ENCODE assay signal across 14 mouse cellular contexts in the genomic region with DNA sequence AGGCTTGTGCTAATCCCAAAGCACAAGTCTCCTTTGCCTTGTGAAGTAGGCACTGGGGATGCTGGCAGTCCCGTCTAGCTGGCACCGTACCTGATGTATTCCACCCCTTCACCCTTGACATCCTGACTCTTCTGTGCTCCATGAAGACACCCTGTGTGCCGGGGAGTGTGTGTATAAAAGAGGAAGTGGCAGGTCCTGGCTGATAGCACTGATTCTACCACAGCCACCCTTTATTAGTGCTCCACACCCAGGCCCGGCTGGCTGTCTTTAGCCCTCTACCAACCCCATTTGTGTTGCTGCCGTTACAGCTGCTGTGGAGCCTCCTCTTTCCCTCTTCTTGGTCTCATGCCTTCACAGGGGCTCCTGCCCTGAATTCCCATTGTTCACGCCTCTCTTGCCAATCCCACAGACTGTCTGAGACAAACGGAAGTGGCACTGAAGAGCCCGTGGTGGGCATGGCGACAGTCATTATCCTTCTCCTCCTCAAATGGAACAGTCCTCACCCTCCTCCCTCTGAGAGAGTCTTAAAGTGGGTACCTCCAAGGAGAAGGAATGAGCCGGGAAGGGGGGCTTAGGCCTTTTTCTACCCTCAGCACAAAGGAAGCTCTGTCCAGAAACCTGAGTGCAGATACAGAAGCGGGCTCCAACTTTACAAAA. TPM values are rescaled to one million over a fixed set of nuclear protein-coding genes. Genes with fewer than 3 reads are reported as not detected.
DNase-seq lines count a peak whose midpoint lies in the region; ATAC-seq lines count a peak whose summit lies in the region.
"Had no signal": no experiment of that assay in that cellular context is flagged by ENCODE, and none has a peak within 500 bp of the region (broad histone marks: within the 10 kb centered on the region; RNA-seq: fewer than 3 reads in every experiment).

No protein-coding gene starts in this region.

- no peaks in the 10 kb centered on the region for H3K9me3 ChIP-seq in hindbrain, embryonic 13.5 days
- H3K9me3 ChIP-seq in hindbrain, embryonic 10.5 days = no peaks in the 10 kb centered on the region
- H3K9me3 ChIP-seq in hindbrain, embryonic 16.5 days (ENCODE audit: control insufficient read depth, low read length) = no peaks in the 10 kb centered on the region
- H3K9me3 ChIP-seq in midbrain, embryonic 15.5 days = no peaks in the 10 kb centered on the region
- H3K9me3 ChIP-seq: limb, embryonic 15.5 days had no signal

- peaks cover 8% of the 10 kb centered on the region; the same call in 1 of the 2 replicates for H3K4me1 ChIP-seq in hindbrain, embryonic 13.5 days (replicated peaks)
- H3K4me1 ChIP-seq in hindbrain, embryonic 10.5 days (replicated peaks) = peaks cover 1% of the 10 kb centered on the region; the same call in 1 of the 2 replicates
- no peaks in the 10 kb centered on the region for H3K4me1 ChIP-seq in hindbrain, embryonic 16.5 days (ENCODE audit: control insufficient read depth, insufficient read depth, low read depth, low read length)
- H3K4me1 ChIP-seq in midbrain, embryonic 15.5 days = no peaks in the 10 kb centered on the region
- H3K4me1 ChIP-seq: limb, embryonic 15.5 days had no signal

- no peaks in the 10 kb centered on the region for H3K27me3 ChIP-seq in hindbrain, embryonic 13.5 days
- H3K27me3 ChIP-seq in hindbrain, embryonic 10.5 days (ENCODE audit: insufficient read depth, poor library complexity, severe bottlenecking) = no peaks in the 10 kb centered on the region
- H3K27me3 ChIP-seq in hindbrain, embryonic 16.5 days (replicated peaks; ENCODE audit: control insufficient read depth, insufficient read depth, low read length) = no peaks in the 10 kb centered on the region
- H3K27me3 ChIP-seq in midbrain, embryonic 15.5 days (replicated peaks) = no peaks in the 10 kb centered on the region
- H3K27me3 ChIP-seq: limb, embryonic 15.5 days had no signal

- H3K9ac ChIP-seq in hindbrain, embryonic 13.5 days = no peak overlapping the region
- no peak overlapping the region for H3K9ac ChIP-seq in hindbrain, embryonic 16.5 days (ENCODE audit: low read depth, low read length)
- H3K9ac ChIP-seq in midbrain, embryonic 15.5 days = no peak overlapping the region; the same call in 1 of the 2 replicates
- H3K9ac ChIP-seq: limb, embryonic 15.5 days had no signal

- ATAC-seq in hindbrain, embryonic 13.5 days (ENCODE audit: low FRiP score) = peak; percentile 67
- peak; percentile 58 for ATAC-seq in hindbrain, embryonic 16.5 days
- no peak for ATAC-seq in midbrain, embryonic 15.5 days (replicated peaks)

- WGBS in hindbrain, embryonic 13.5 days = 71% methylated on average over 11 of the region's 11 CpGs
- WGBS in hindbrain, embryonic 10.5 days = 79% methylated on average over 11 of the region's 11 CpGs
- WGBS in hindbrain, embryonic 16.5 days = 70% methylated on average over 11 of the region's 11 CpGs
- 72% methylated on average over 11 of the region's 11 CpGs for WGBS in midbrain, embryonic 15.5 days

- DNase-seq in hindbrain, embryonic 10.5 days (ENCODE audit: low spot score) = no peak
- peak; percentile 77 for DNase-seq in MEL-GATA-1-ER (ENCODE audit: extremely low read depth, low read depth)
- DNase-seq in kidney, postnatal 10 days = no peak
- DNase-seq in left cerebral cortex, adult 11 months (ENCODE audit: low spot score) = no peak
- DNase-seq in thymus, adult 18-20 months = no peak
- DNase-seq: cerebellum, adult 18-20 months; kidney, adult 8-10 months; lung, adult 2 months; right cerebral cortex, postnatal 14 days had no signal

- H3K36me3 ChIP-seq in hindbrain, embryonic 13.5 days = peaks cover 53% of the 10 kb centered on the region
- H3K36me3 ChIP-seq in hindbrain, embryonic 10.5 days = peaks cover 66% of the 10 kb centered on the region
- H3K36me3 ChIP-seq in hindbrain, embryonic 16.5 days (ENCODE audit: control insufficient read depth, insufficient read depth, low read length) = peaks cover 12% of the 10 kb centered on the region
- peaks cover 22% of the 10 kb centered on the region; the same call in 1 of the 2 replicates for H3K36me3 ChIP-seq in midbrain, embryonic 15.5 days (replicated peaks)

- H3K27ac ChIP-seq in hindbrain, embryonic 13.5 days = peak overlapping the region; percentile 70
- no peak overlapping the region for H3K27ac ChIP-seq in hindbrain, embryonic 10.5 days
- no peak overlapping the region; the same call in 1 of the 2 replicates for H3K27ac ChIP-seq in hindbrain, embryonic 16.5 days (ENCODE audit: low read depth, low read length)
- 0 out of 2 replicates have a peak overlapping the region, but pooled peaks have one; percentile 12 for H3K27ac ChIP-seq in midbrain, embryonic 15.5 days
- H3K27ac ChIP-seq: left cerebral cortex, adult 2 months; limb, embryonic 15.5 days had no signal

- H3K4me2 ChIP-seq in hindbrain, embryonic 13.5 days = no peak overlapping the region
- H3K4me2 ChIP-seq in hindbrain, embryonic 16.5 days (ENCODE audit: low read length) = no peak overlapping the region
- no peak overlapping the region for H3K4me2 ChIP-seq in midbrain, embryonic 15.5 days
- H3K4me2 ChIP-seq: limb, embryonic 15.5 days had no signal

- H3K4me3 ChIP-seq in hindbrain, embryonic 13.5 days = no peak overlapping the region
- H3K4me3 ChIP-seq in hindbrain, embryonic 10.5 days = no peak overlapping the region
- H3K4me3 ChIP-seq in hindbrain, embryonic 16.5 days (ENCODE audit: low read length) = no peak overlapping the region
- H3K4me3 ChIP-seq in midbrain, embryonic 15.5 days = no peak overlapping the region
- H3K4me3 ChIP-seq: left cerebral cortex, adult 2 months; limb, embryonic 15.5 days had no signal

RNA-seq across cellular contexts. Expression of gene Psmb11, which starts 9.5 kb away (rescaled TPM):
- polyA plus RNA-seq in hindbrain, embryonic 13.5 days (2015; fragmentation: Nextera tagmentation; extraction: Ambion mirVana) = not detected in 2 replicates
- 0.04 and 0.16 TPM in 2 replicates for polyA plus RNA-seq in hindbrain, embryonic 10.5 days (2016; fragmentation: Nextera tagmentation; extraction: Ambion mirVana)
- 0.16 and 0.37 TPM in 2 replicates for polyA plus RNA-seq in hindbrain, embryonic 16.5 days (2015; fragmentation: Nextera tagmentation; extraction: Ambion mirVana)
- not detected in 2 replicates for polyA plus RNA-seq in midbrain, embryonic 15.5 days (2015; fragmentation: Nextera tagmentation; extraction: Ambion mirVana)
- polyA plus RNA-seq: limb, embryonic 15.5 days; lung, adult 2 months had no signal

RNA-seq across cellular contexts. Expression of gene Gm17606, which starts 10.0 kb away (rescaled TPM):
- not detected in 2 replicates for polyA plus RNA-seq in hindbrain, embryonic 13.5 days (2015; fragmentation: Nextera tagmentation; extraction: Ambion mirVana)
- polyA plus RNA-seq in hindbrain, embryonic 10.5 days (2016; fragmentation: Nextera tagmentation; extraction: Ambion mirVana) = not detected in 2 replicates
- polyA plus RNA-seq in hindbrain, embryonic 16.5 days (2015; fragmentation: Nextera tagmentation; extraction: Ambion mirVana) = not detected in 2 replicates
- not detected in 2 replicates for polyA plus RNA-seq in midbrain, embryonic 15.5 days (2015; fragmentation: Nextera tagmentation; extraction: Ambion mirVana)
- polyA plus RNA-seq: lung, adult 2 months had no signal

RNA-seq across cellular contexts. Expression of gene Cdh24, which starts 10.5 kb away (rescaled TPM):
- polyA plus RNA-seq in hindbrain, embryonic 13.5 days (2015; fragmentation: Nextera tagmentation; extraction: Ambion mirVana) = 8.6 and 9.4 TPM in 2 replicates
- polyA plus RNA-seq in hindbrain, embryonic 10.5 days (2016; fragmentation: Nextera tagmentation; extraction: Ambion mirVana) = 4.5 and 7.1 TPM in 2 replicates
- polyA plus RNA-seq in hindbrain, embryonic 16.5 days (2015; fragmentation: Nextera tagmentation; extraction: Ambion mirVana) = 9.5 and 10.3 TPM in 2 replicates
- 14.1 and 15.5 TPM in 2 replicates for polyA plus RNA-seq in midbrain, embryonic 15.5 days (2015; fragmentation: Nextera tagmentation; extraction: Ambion mirVana)

RNA-seq across cellular contexts. Expression of gene Psmb5, which starts 12.9 kb away (rescaled TPM):
- 439 and 447 TPM in 2 replicates for polyA plus RNA-seq in hindbrain, embryonic 13.5 days (2015; fragmentation: Nextera tagmentation; extraction: Ambion mirVana)
- 500 and 517 TPM in 2 replicates for polyA plus RNA-seq in hindbrain, embryonic 10.5 days (2016; fragmentation: Nextera tagmentation; extraction: Ambion mirVana)
- polyA plus RNA-seq in hindbrain, embryonic 16.5 days (2015; fragmentation: Nextera tagmentation; extraction: Ambion mirVana) = 445 and 467 TPM in 2 replicates
- 445 and 463 TPM in 2 replicates for polyA plus RNA-seq in midbrain, embryonic 15.5 days (2015; fragmentation: Nextera tagmentation; extraction: Ambion mirVana)

RNA-seq across cellular contexts. Expression of gene 4931414P19Rik, which starts 24.9 kb away (rescaled TPM):
- polyA plus RNA-seq in hindbrain, embryonic 13.5 days (2015; fragmentation: Nextera tagmentation; extraction: Ambion mirVana) = 6.8 and 7.6 TPM in 2 replicates
- polyA plus RNA-seq in hindbrain, embryonic 10.5 days (2016; fragmentation: Nextera tagmentation; extraction: Ambion mirVana) = 8.3 and 9.5 TPM in 2 replicates
- polyA plus RNA-seq in hindbrain, embryonic 16.5 days (2015; fragmentation: Nextera tagmentation; extraction: Ambion mirVana) = 5.4 and 5.5 TPM in 2 replicates
- 6.7 and 9.0 TPM in 2 replicates for polyA plus RNA-seq in midbrain, embryonic 15.5 days (2015; fragmentation: Nextera tagmentation; extraction: Ambion mirVana)

Comparison
In these comparisons a context has a peak if more than half of its experiments do, and no peak if none do; other contexts are left out.
1. H3K27ac ChIP-seq: peak in hindbrain, embryonic 13.5 days (single experiment) and midbrain, embryonic 15.5 days (single experiment); none in hindbrain, embryonic 10.5 days (single experiment) and hindbrain, embryonic 16.5 days (single experiment).